Mouse (Mus musculus) lung, postnatal 0 days (tissue): ENCODE results near the gene Grb10. TPM values are rescaled to one million over a fixed set of nuclear protein-coding genes. Genes with fewer than 3 reads are reported as not detected.

Experiments used
- ATAC-seq: fragments of 200-750 bp; cut with Nextera tagmentation; 2 replicates; pipeline ENCODE4 v1.8.0; 2017; ENCODE audit warnings: moderate library complexity
- DNase-seq: peaks from one replicate; pipeline ENCODE4 v3.0.0-alpha.2; 2016; ENCODE audit warnings: low spot score
- H3K27ac ChIP-seq: fragments of 300-500 bp; sonication (generic); 2 replicates; pipeline ENCODE4 v1.5.1; 2014; ENCODE audit warnings: antibody characterized with exemption, mild to moderate bottlenecking, low read length, mixed read lengths
- H3K27me3 ChIP-seq: fragments of 300-500 bp; sonication (generic); replicated peaks from 2 replicates; pipeline ENCODE4 v1.6.1; 2014; ENCODE audit warnings: low read length, mixed read lengths; ENCODE audit not compliant: insufficient read depth
- H3K36me3 ChIP-seq: fragments of 300-500 bp; sonication (generic); 2 replicates; pipeline ENCODE4 v1.6.1; 2014; ENCODE audit warnings: low read length, mixed read lengths; ENCODE audit not compliant: insufficient read depth
- H3K4me1 ChIP-seq: fragments of 300-500 bp; sonication (generic); 2 replicates; pipeline ENCODE4 v1.6.1; 2014; ENCODE audit warnings: antibody characterized with exemption, low read depth, low read length, mixed read lengths; ENCODE audit not compliant: insufficient read depth
- H3K4me2 ChIP-seq: fragments of 300-500 bp; sonication (generic); replicated peaks from 2 replicates; pipeline ENCODE4 v1.6.1; 2014; ENCODE audit warnings: low read depth, mild to moderate bottlenecking, low read length, moderate library complexity, mixed read lengths
- H3K4me3 ChIP-seq: fragments of 300-500 bp; sonication (generic); 2 replicates; pipeline ENCODE4 v1.5.1; 2014; ENCODE audit warnings: low read depth, low read length
- H3K9ac ChIP-seq: fragments of 300-500 bp; sonication (generic); replicated peaks from 2 replicates; pipeline ENCODE4 v1.6.1; 2014; ENCODE audit warnings: low read depth, mild to moderate bottlenecking
- H3K9me3 ChIP-seq: fragments of 300-500 bp; sonication (generic); 2 replicates; pipeline ENCODE4 v1.6.1; 2016; ENCODE audit warnings: low read length, mixed read lengths
- CTCF ChIP-seq: IDR thresholded peaks from 2 replicates; pipeline ENCODE4 v1.5.1; 2016; ENCODE audit warnings: antibody characterized with exemption, mild to moderate bottlenecking
- EP300 ChIP-seq: IDR thresholded peaks from 2 replicates; pipeline ENCODE4 v1.6.1; 2016; ENCODE audit warnings: antibody characterized with exemption, mild to moderate bottlenecking, control low read depth
- WGBS: fragments of 180-500 bp; shearing (Covaris S2); extraction: QIAGEN DNeasy Blood & Tissue Kit; methylation state at CpG from one replicate; pipeline ENCODE4 v1.1.7; 2014; 5-methylcytosine and 5-hydroxymethylcytosine counted together
- polyA plus RNA-seq: library from polyadenylated mRNA; unstranded; fragments of >200 nt; fragmentation: Nextera tagmentation; extraction: Ambion mirVana; gene quantifications from 2 replicates; pipeline ENCODE4 v1.2.1, GENCODE M21; 2015

The Grb10 gene
- polyA plus RNA-seq, 1 experiment from 2014 or later = 86.9 TPM

DNA sequence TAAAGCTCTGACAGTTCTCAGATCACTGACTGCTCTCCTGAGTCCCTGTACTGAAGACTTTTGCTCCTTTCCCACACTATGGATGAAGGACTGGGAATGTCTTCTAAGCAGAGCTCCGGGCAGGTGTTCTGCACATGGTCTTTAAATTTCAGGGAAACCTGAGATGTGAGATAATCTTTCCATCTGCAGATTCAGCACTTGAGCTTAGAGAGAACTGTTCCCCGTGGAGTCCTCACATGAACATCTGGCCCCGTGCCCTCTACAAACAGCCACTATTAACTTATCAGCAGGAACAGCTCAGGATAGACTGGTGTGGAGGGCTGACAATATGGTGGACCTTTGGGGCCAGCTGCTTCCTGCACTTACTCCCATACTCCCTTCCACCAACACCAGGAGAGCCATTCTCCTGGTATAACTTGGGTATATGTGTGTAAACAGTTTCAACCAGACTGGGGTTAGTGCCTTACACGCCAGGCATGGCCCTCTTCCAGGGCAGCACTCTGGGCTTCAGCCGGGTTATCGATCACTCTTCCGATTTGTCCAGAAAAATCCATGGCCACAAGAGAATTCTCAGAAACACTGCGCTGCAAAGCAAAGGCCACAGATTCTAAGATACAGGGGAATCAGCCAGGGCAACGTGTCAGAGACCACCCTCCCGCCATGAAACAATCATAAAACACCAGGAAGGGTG, 101.0 kb downstream of the Grb10 start:
- Histone ChIP-seq H3K9ac (no peak overlapping the region), H3K4me2 (no peak overlapping the region), H3K36me3 (peaks cover 10% of the 10 kb centered on the region; the same call in 1 of the 2 replicates), H3K4me1 (no peaks in the 10 kb centered on the region; the same call in 1 of the 2 replicates), H3K27ac (no peak overlapping the region), H3K27me3 (no peaks in the 10 kb centered on the region), H3K9me3 (no peaks in the 10 kb centered on the region), H3K4me3 (no peak overlapping the region)
- 81% methylated on average over 10 of the region's 10 CpGs for WGBS
- TF ChIP-seq CTCF (no peak), EP300 (no peak)
- no peak for DNase-seq
- no peak for ATAC-seq

DNA sequence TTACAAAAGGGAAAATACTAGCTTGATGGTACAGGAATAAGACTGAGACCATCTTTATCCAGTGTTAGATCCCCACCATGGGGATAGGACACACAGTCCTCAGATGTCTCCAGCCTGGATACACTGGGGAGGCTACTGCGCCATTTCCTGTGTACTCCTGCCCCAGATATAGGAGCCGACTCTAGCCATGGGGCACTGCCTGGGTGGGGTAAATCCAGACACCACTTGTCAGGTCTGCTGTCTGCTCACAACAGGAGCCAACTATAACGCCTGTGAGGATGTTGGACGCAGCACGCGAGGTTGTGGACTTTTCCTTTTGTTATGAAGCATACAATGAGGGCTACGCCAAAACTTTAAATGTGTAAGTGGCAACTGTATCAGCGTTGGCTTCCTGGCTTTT, 103.7 kb downstream of the Grb10 start:
- no peak for ATAC-seq
- no peaks in the 10 kb centered on the region for H3K4me1 ChIP-seq
- no peak overlapping the region for H3K27ac ChIP-seq
- H3K9me3 ChIP-seq = no peaks in the 10 kb centered on the region
- peaks cover 10% of the 10 kb centered on the region; the same call in 1 of the 2 replicates for H3K36me3 ChIP-seq
- TF ChIP-seq EP300 = no peak
- TF ChIP-seq CTCF = no peak
- DNase-seq = no peak
- no peaks in the 10 kb centered on the region for H3K27me3 ChIP-seq
- H3K4me3 ChIP-seq = no peak overlapping the region
- H3K9ac ChIP-seq = no peak overlapping the region
- H3K4me2 ChIP-seq = no peak overlapping the region
- WGBS = 60% methylated on average over 8 of the region's 8 CpGs

DNA sequence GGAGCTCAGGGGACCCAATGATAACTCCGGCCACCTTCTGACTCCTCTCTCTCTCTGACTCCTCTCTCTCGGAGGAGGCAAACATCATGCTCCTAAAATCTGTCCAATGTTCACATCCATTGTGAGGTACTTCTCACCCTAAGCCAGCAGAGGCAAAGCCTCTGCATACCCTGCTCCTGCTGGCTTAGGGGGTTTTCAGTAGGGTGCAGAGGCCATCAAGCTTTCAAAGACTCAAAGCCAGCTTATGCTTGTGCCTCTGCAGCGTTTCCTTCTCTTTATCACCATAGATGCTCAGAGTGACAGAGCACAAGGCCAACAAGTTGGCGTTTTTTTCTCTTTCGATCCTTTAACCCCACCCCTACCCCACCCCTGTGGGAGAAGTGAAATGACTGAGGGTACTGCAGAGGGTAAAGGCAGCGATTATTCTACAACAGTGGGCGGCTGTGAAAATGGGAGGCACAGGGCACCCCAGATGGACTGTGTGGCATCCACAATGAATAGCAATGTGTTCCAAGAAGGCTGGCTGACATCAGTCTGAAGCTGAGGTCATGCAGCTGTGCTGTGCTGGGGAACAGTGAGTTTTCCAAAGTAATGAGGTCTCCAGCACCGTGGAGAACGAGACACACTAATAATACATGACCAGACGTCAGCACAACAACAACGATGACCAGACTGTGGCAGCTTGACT, 106.2 kb downstream of the Grb10 start:
- no peak overlapping the region for H3K27ac ChIP-seq
- peak; percentile 40 for DNase-seq
- TF ChIP-seq CTCF (no peak), EP300 (no peak)
- H3K27me3 ChIP-seq = no peaks in the 10 kb centered on the region
- no peak overlapping the region for H3K4me2 ChIP-seq
- WGBS = 64% methylated on average over 11 of the region's 11 CpGs
- no peaks in the 10 kb centered on the region for H3K9me3 ChIP-seq
- peak; percentile 59 for ATAC-seq
- H3K4me3 ChIP-seq = no peak overlapping the region
- no peaks in the 10 kb centered on the region for H3K4me1 ChIP-seq
- H3K36me3 ChIP-seq = peaks cover 10% of the 10 kb centered on the region; the same call in 1 of the 2 replicates
- H3K9ac ChIP-seq = no peak overlapping the region

GRCm38 (mm10) chr11:11931688-11932087, 106.8 kb downstream of the Grb10 start:
- Histone ChIP-seq H3K36me3 (peaks cover 8% of the 10 kb centered on the region; the same call in 1 of the 2 replicates), H3K9me3 (no peaks in the 10 kb centered on the region), H3K9ac (no peak overlapping the region), H3K4me1 (no peaks in the 10 kb centered on the region), H3K4me2 (no peak overlapping the region), H3K27me3 (no peaks in the 10 kb centered on the region), H3K27ac (no peak overlapping the region), H3K4me3 (no peak overlapping the region)
- DNase-seq = no peak
- 63% methylated on average over 5 of the region's 5 CpGs for WGBS
- TF ChIP-seq EP300 (no peak), CTCF (no peak)
- ATAC-seq = no peak

- WGBS = 76% methylated on average over 11 of the region's 11 CpGs
- no peaks in the 10 kb centered on the region for H3K9me3 ChIP-seq
Observed at GRCm38 (mm10) chr11:11930527-11930926, 108.0 kb downstream of the Grb10 start.

GRCm38 (mm10) chr11:11929059-11929458, 109.4 kb downstream of the Grb10 start:
- Histone ChIP-seq H3K4me2 (no peak overlapping the region), H3K9ac (no peak overlapping the region), H3K36me3 (no peaks in the 10 kb centered on the region; the same call in 1 of the 2 replicates), H3K27me3 (no peaks in the 10 kb centered on the region), H3K4me3 (no peak overlapping the region), H3K4me1 (no peaks in the 10 kb centered on the region), H3K9me3 (no peaks in the 10 kb centered on the region), H3K27ac (no peak overlapping the region)
- no peak for ATAC-seq
- 87% methylated on average over 3 of the region's 3 CpGs for WGBS
- no peak for DNase-seq
- no peak for TF ChIP-seq EP300
- no peak for TF ChIP-seq CTCF

More at GRCm38 (mm10) chr11:11930527-11930926, 108.0 kb downstream of the Grb10 start:
- TF ChIP-seq CTCF (no peak), EP300 (no peak)
- Histone ChIP-seq H3K27me3 (no peaks in the 10 kb centered on the region), H3K36me3 (no peaks in the 10 kb centered on the region; the same call in 1 of the 2 replicates), H3K9ac (no peak overlapping the region), H3K4me2 (no peak overlapping the region), H3K4me3 (no peak overlapping the region), H3K27ac (no peak overlapping the region), H3K4me1 (no peaks in the 10 kb centered on the region)
- DNase-seq (no peak), ATAC-seq (no peak)
